12 mouse cellular contexts compared by ENCODE assay signal in the genomic region with DNA sequence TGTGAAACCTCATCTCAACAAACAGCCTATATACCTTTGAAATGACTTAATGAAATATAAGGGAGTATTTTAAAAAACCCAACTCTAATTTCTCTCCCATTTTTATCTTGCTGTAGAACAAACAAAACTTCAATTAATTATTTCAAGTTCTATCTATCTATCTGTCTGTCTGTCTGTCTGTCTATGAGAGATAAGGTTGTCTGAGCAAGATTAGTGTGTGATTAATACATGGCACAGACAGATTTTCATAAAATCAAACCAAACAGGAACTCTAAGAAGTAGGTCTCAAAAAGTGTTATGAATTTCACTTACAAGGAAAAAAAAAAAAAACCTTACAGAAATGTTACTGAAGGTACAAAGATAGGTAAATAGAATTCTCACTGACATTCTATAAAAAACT. TPM values are rescaled to one million over a fixed set of nuclear protein-coding genes. Genes with fewer than 3 reads are reported as not detected.
DNase-seq lines count a peak whose midpoint lies in the region; ATAC-seq and TF ChIP-seq lines count a peak whose summit lies in the region.
"Had no signal": no experiment of that assay in that cellular context is flagged by ENCODE, and none has a peak within 500 bp of the region (broad histone marks: within the 10 kb centered on the region; RNA-seq: fewer than 3 reads in every experiment).

No protein-coding gene starts in this region.

- no peak overlapping the region for H3K4me3 ChIP-seq in heart, embryonic 13.5 days
- H3K4me3 ChIP-seq in CH12.LX (replicated peaks in 1 of 3; ENCODE audit: low read depth in 2 of 3, low read length in 2 of 3, poor library complexity in 1 of 3) = peak overlapping the region in 2 of 3 experiments; percentile 91 to 92
- H3K4me3 ChIP-seq in forebrain, embryonic 16.5 days (replicated peaks; ENCODE audit: low read length) = no peak overlapping the region
- H3K4me3 ChIP-seq in midbrain, embryonic 14.5 days (replicated peaks; ENCODE audit: low read depth, low read length) = 0 out of 2 replicates have a peak overlapping the region, but pooled peaks have one; percentile 10

- TF ChIP-seq RAD21 in CH12.LX (IDR thresholded peaks at IDR 0.05; ENCODE audit: low read depth, low read length) = no peak

- TF ChIP-seq POLR2A in CH12.LX (IDR thresholded peaks at IDR 0.05; ENCODE audit: low read depth, low read length) = no peak

- H3K9me3 ChIP-seq in heart, embryonic 13.5 days = no peaks in the 10 kb centered on the region
- no peaks in the 10 kb centered on the region for H3K9me3 ChIP-seq in CH12.LX (replicated peaks; ENCODE audit: low read length)
- no peaks in the 10 kb centered on the region for H3K9me3 ChIP-seq in forebrain, embryonic 16.5 days (ENCODE audit: control insufficient read depth, low read length)
- no peaks in the 10 kb centered on the region for H3K9me3 ChIP-seq in midbrain, embryonic 14.5 days (ENCODE audit: control insufficient read depth, low read length)
- H3K9me3 ChIP-seq: kidney, embryonic 15.5 days; limb, embryonic 15.5 days; lung, embryonic 15.5 days had no signal

- peaks cover 5% of the 10 kb centered on the region; the same call in 1 of the 2 replicates for H3K27me3 ChIP-seq in heart, embryonic 13.5 days (replicated peaks)
- no peaks in the 10 kb centered on the region for H3K27me3 ChIP-seq in CH12.LX (replicated peaks)
- H3K27me3 ChIP-seq in forebrain, embryonic 16.5 days (replicated peaks; ENCODE audit: control insufficient read depth, insufficient read depth, low read length) = no peaks in the 10 kb centered on the region
- no peaks in the 10 kb centered on the region for H3K27me3 ChIP-seq in midbrain, embryonic 14.5 days (ENCODE audit: control insufficient read depth, insufficient read depth, low read length)
- H3K27me3 ChIP-seq: limb, embryonic 15.5 days; lung, embryonic 15.5 days had no signal

- dilution Hi-C loops in CH12.LX (cut with MboI; ENCODE audit: extremely low pct_ligation_motif_present, extremely low pct_unique_long_range_greater_than_20kb, low sequenced_read_pairs) = no loop called here

- H3K4me1 ChIP-seq in heart, embryonic 13.5 days = peaks cover 6% of the 10 kb centered on the region
- peaks cover 0 to 14% of the 10 kb centered on the region in 2 experiments; a peak in 1 of 4 replicates for H3K4me1 ChIP-seq in CH12.LX (ENCODE audit: control insufficient read depth in 1 of 2, insufficient read depth in 2 of 2)
- H3K4me1 ChIP-seq in forebrain, embryonic 16.5 days (replicated peaks; ENCODE audit: control insufficient read depth, insufficient read depth, low read length) = peaks cover 9% of the 10 kb centered on the region
- H3K4me1 ChIP-seq in midbrain, embryonic 14.5 days (ENCODE audit: control insufficient read depth, insufficient read depth, low read length) = peaks cover 6% of the 10 kb centered on the region
- H3K4me1 ChIP-seq: limb, embryonic 15.5 days had no signal

- no peak for TF ChIP-seq CTCF in CH12.LX (conservative IDR thresholded peaks at IDR 0.05 in 1 of 2, IDR thresholded peaks at IDR 0.05 in 1 of 2; ENCODE audit: low read depth in 2 of 2, low read length in 2 of 2)

- no peak overlapping the region for H3K27ac ChIP-seq in heart, embryonic 13.5 days (replicated peaks)
- no peak overlapping the region for H3K27ac ChIP-seq in CH12.LX (ENCODE audit: insufficient read depth, low read depth)
- no peak overlapping the region for H3K27ac ChIP-seq in forebrain, embryonic 16.5 days (ENCODE audit: low read length)
- no peak overlapping the region for H3K27ac ChIP-seq in midbrain, embryonic 14.5 days (replicated peaks; ENCODE audit: low read depth, low read length)
- H3K27ac ChIP-seq: kidney, embryonic 15.5 days; limb, embryonic 15.5 days; lung, embryonic 15.5 days had no signal

- DNase-seq in heart, adult 9 months (ENCODE audit: low spot score in 2 of 2) = no peak
- DNase-seq in CH12.LX (ENCODE audit: extremely low read depth) = no peak
- DNase-seq in midbrain, embryonic 14.5 days = no peak
- DNase-seq in lung, postnatal 25 days (ENCODE audit: low spot score) = no peak
- DNase-seq in left cerebral cortex, adult 18-20 months (ENCODE audit: low spot score in 2 of 2) = no peak
- DNase-seq: cerebellum, postnatal 10 days had no signal

- no peak for TF ChIP-seq EP300 in CH12.LX (IDR thresholded peaks at IDR 0.05; ENCODE audit: low read length)

- H3K4me2 ChIP-seq in heart, embryonic 13.5 days = peak overlapping the region; percentile 30; the same call in 1 of the 2 replicates
- H3K4me2 ChIP-seq in CH12.LX (ENCODE audit: insufficient read depth, low read depth, poor library complexity, severe bottlenecking) = peak overlapping the region; percentile 39
- peak overlapping the region; percentile 18; the same call in 1 of the 2 replicates for H3K4me2 ChIP-seq in forebrain, embryonic 16.5 days (ENCODE audit: low read length)
- peak overlapping the region; percentile 44 for H3K4me2 ChIP-seq in midbrain, embryonic 14.5 days (ENCODE audit: low read length)

- ATAC-seq in heart, embryonic 13.5 days (ENCODE audit: extremely low read depth, insufficient number of reproducible peaks, low FRiP score, low TSS enrichment) = no peak
- no peak for ATAC-seq in forebrain, embryonic 16.5 days
- no peak for ATAC-seq in midbrain, embryonic 14.5 days (ENCODE audit: low FRiP score, low TSS enrichment)
- no peak for ATAC-seq in megakaryocyte, adult 5-6 weeks (ENCODE audit: poor library complexity, severe bottlenecking)

- no peak overlapping the region for H3K9ac ChIP-seq in heart, embryonic 13.5 days
- peak overlapping the region; percentile 44; the same call in 1 of the 2 replicates for H3K9ac ChIP-seq in CH12.LX (ENCODE audit: insufficient read depth, low read depth)
- no peak overlapping the region for H3K9ac ChIP-seq in forebrain, embryonic 16.5 days (replicated peaks; ENCODE audit: low read depth, low read length)
- no peak overlapping the region for H3K9ac ChIP-seq in midbrain, embryonic 14.5 days (replicated peaks; ENCODE audit: low read length)

- in situ Hi-C loops in CH12.LX (cut with MboI; ENCODE audit: low pct_ligation_motif_present, low pct_unique_long_range_greater_than_20kb, low sequenced_read_pairs) = no loop called here

- peaks cover 23% of the 10 kb centered on the region for H3K36me3 ChIP-seq in heart, embryonic 13.5 days
- H3K36me3 ChIP-seq in CH12.LX (replicated peaks in 1 of 2; ENCODE audit: control insufficient read depth in 1 of 2, insufficient read depth in 1 of 2, low read length in 1 of 2) = peaks cover 11 to 25% of the 10 kb centered on the region in 2 experiments
- peaks cover 9% of the 10 kb centered on the region for H3K36me3 ChIP-seq in forebrain, embryonic 16.5 days (ENCODE audit: control insufficient read depth, insufficient read depth)
- peaks cover 18% of the 10 kb centered on the region for H3K36me3 ChIP-seq in midbrain, embryonic 14.5 days (ENCODE audit: control insufficient read depth, insufficient read depth, low read length)

- H3K79me2 ChIP-seq in CH12.LX (replicated peaks; ENCODE audit: control insufficient read depth, extremely low read depth, insufficient read depth, poor library complexity, severe bottlenecking) = peaks cover 20% of the 10 kb centered on the region

TF ChIP-seq in CH12.LX, 34 proteins besides CTCF, POLR2A, EP300 and RAD21:
- no peak for TF ChIP-seq TBP (conservative IDR thresholded peaks at IDR 0.05; ENCODE audit: low read depth, low read length)
- TF ChIP-seq TCF12 (IDR thresholded peaks at IDR 0.05; ENCODE audit: low read depth, low read length) = no peak
- TF ChIP-seq NRF1 (IDR thresholded peaks at IDR 0.05; ENCODE audit: low read depth, low read length) = no peak
- TF ChIP-seq MAFK (IDR thresholded peaks at IDR 0.05; ENCODE audit: insufficient replicate concordance, low read length) = no peak
- TF ChIP-seq KAT2A (IDR thresholded peaks at IDR 0.05; ENCODE audit: insufficient replicate concordance, low read length) = no peak
- no peak for TF ChIP-seq MYC (IDR thresholded peaks at IDR 0.05; ENCODE audit: low read depth, low read length)
- no peak for TF ChIP-seq BHLHE40 (IDR thresholded peaks at IDR 0.05; ENCODE audit: low read depth, low read length)
- TF ChIP-seq ZC3H11A (IDR thresholded peaks at IDR 0.05; ENCODE audit: low read depth, low read length) = no peak
- no peak for TF ChIP-seq JUND (conservative IDR thresholded peaks at IDR 0.05; ENCODE audit: low read depth, low read length)
- no peak for TF ChIP-seq PAX5 (IDR thresholded peaks at IDR 0.05; ENCODE audit: low read length)
- TF ChIP-seq RCOR1 (conservative IDR thresholded peaks at IDR 0.05; ENCODE audit: low read depth, low read length) = no peak
- no peak for TF ChIP-seq JUN (IDR thresholded peaks at IDR 0.05; ENCODE audit: insufficient read depth, low read depth, low read length)
- no peak for TF ChIP-seq SMC3 (IDR thresholded peaks at IDR 0.05; ENCODE audit: low read depth, low read length)
- no peak for TF ChIP-seq UBTF (IDR thresholded peaks at IDR 0.05; ENCODE audit: low read depth, low read length)
- no peak for TF ChIP-seq GABPA (IDR thresholded peaks at IDR 0.05; ENCODE audit: insufficient replicate concordance, low read depth, low read length)
TF ChIP-seq in CH12.LX: peak in this region for 0.

RNA-seq across cellular contexts. Expression of a gene that starts 1.5 kb away (rescaled TPM):
- polyA plus RNA-seq in heart, embryonic 13.5 days (2015; fragmentation: Nextera tagmentation; extraction: Ambion mirVana) = 8.6 and 9.1 TPM in 2 replicates
- 13.3 and 13.6 TPM in 2 replicates for total RNA-seq in CH12.LX (2012; rRNA removed)
- total RNA-seq in CH12.LX (2014; rRNA removed) = 23.0 and 23.1 TPM in 2 replicates
- polyA plus RNA-seq in CH12.LX (2012; ENCODE audit: insufficient read length, low read depth) = 15.3 and 15.7 TPM in 2 replicates
- polyA plus RNA-seq in forebrain, embryonic 16.5 days (2015; fragmentation: Nextera tagmentation; extraction: Ambion mirVana) = 29.6 and 31.8 TPM in 2 replicates
- polyA plus RNA-seq in midbrain, embryonic 14.5 days (2014; fragmentation: Nextera tagmentation; extraction: Ambion mirVana) = 22.6 and 28.1 TPM in 2 replicates
- total RNA-seq in megakaryocyte, adult 5-6 weeks (2015) = 28.0 and 28.9 TPM in 2 replicates
- total RNA-seq in megakaryocyte, adult 5-6 weeks (2017) = 24.9 and 31.8 TPM in 2 replicates
- 10 to 100 TPM; 18.7 to 19.6 TPM for total RNA-seq in left cerebral cortex, adult 18-20 months (2021)

Comparison
In these comparisons a context has a peak if more than half of its experiments do, and no peak if none do; other contexts are left out.
1. H3K4me3 ChIP-seq: peak in CH12.LX (2 of 3) and midbrain, embryonic 14.5 days (single experiment); none in heart, embryonic 13.5 days (single experiment) and forebrain, embryonic 16.5 days (single experiment).
2. Peak in every context shown above with its lines, with median percentiles within 50 percentile points of each other: H3K4me2 ChIP-seq.